Mouse (Mus musculus) cerebellum, adult 2 months (tissue): ENCODE data around the gene Qtrt2.

ENCODE experiments used
- CTCF ChIP-seq: fragments of 200-500 bp; IDR thresholded peaks from 2 replicates; pipeline ENCODE4 v1.5.1; 2011; ENCODE audit warnings: low read depth, mild to moderate bottlenecking, control low read depth, low read length, moderate library complexity, borderline replicate concordance; ENCODE audit not compliant: insufficient read depth
- POLR2A ChIP-seq: fragments of 200-500 bp; IDR thresholded peaks from 2 replicates; pipeline ENCODE4 v1.6.1; 2011; ENCODE audit warnings: low read length, control low read depth, borderline replicate concordance; ENCODE audit not compliant: insufficient read depth

GRCm38 (mm10) chr16:43972391-43972790 lies 45.8 kb upstream of the Qtrt2 start:
- TF ChIP-seq POLR2A (no peak), CTCF (no peak)
